Mouse (Mus musculus) megakaryocyte, embryonic 14.5 days (primary cell): ENCODE measurements around the gene Cdh16.

Experiments used
- FLI1 ChIP-seq: IDR thresholded peaks from 2 replicates; pipeline ENCODE4 v1.6.1; 2012; ENCODE audit warnings: low read length, inconsistent platforms, mixed read lengths
- GATA1 ChIP-seq: IDR thresholded peaks from 3 replicates; pipeline ENCODE4 v1.6.1; 2012; ENCODE audit warnings: mixed read lengths, low read length, inconsistent platforms, borderline replicate concordance

DNA sequence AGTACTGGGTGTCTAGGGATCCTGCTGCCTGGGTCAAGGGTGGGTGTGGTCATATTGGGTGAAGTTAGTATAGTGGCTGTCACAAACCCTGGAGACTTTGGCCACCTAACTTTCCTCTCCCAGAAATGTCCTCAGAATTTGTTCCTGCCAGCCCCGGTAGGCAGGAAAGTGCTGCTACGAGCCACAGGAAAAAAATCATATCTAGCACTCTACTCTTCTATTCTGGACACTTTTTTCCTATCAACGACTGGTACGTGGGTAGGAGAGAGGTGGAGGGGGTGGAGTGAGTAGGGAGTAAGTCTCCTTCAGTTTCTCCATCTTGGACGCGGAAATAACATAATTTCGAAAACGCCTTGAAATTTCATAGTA lies 5.9 kb upstream of the Cdh16 start:
- no peak for TF ChIP-seq GATA1
- no peak for TF ChIP-seq FLI1
